Mouse (Mus musculus) yolk sac, embryonic 10.5 days (tissue): ENCODE measurements around the gene Snrpd2.

ENCODE experiments used
- DNase-seq: peaks from one replicate; pipeline ENCODE4 v3.0.0-alpha.2; 2017; ENCODE audit warnings: low spot score

Gene Snrpd2

GRCm38 (mm10) chr7:19149626-19150025 lies at the start of gene Snrpd2:
Snrpd2 (plus strand) TSS chr7:19149722.
- peak; percentile 96 for DNase-seq

DNA sequence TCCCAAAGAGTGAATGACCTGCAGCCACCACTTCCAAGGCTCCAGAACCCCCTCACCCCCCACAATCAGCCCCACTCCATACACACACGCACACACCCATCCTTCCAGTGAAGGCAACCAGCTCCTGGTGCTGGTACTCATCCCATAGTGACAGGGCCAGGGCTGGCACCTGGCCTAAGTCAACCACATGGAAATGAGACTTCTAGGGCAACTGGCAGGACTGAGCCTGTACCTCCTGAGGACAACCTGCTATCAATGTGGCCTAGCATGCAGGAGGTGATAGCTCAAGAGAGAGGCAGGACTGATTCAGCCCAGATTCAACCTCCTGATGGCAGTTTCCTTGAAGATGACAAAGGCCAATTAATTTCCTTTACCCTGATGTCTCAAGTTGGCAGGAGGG lies 49.2 kb upstream of the Snrpd2 start:
- no peak for DNase-seq

DNA sequence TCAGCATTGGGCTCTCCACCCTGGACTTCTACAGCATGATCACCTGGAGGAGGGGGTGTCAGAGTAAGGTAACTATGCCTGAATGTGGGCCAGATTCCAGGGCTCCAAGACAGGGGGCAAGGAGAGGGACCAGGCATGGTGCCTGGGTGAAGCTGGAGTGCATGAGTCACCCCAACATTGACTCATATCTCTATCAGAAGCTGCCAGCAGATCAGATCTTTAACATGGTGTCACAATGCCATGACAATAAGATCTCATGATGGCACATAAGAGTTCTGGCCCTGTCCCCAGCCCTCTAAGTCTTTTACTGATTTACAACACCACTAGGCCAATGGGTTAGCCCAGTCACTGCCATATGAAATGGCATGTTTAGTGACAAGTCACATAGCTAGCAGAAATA lies 45.8 kb upstream of the Snrpd2 start:
- no peak for DNase-seq

DNA sequence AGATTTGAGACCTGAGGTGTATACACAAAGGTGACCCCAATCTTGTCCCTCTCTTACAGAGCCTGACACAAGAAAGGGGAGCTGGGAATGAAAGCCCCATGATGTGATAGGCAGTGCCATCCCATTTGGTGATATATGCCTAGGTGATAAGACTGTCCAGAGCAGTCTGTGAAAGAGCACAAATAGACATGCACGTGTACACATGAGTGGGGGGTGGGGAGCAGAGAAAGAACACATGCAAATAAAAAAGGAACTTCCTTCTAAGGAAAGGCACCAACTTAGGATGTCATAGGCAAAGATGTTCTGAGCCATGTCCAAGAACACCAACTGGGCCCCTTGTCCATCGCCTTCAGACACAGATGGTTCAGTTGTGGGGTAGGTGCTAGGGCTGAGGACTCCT lies 45.0 kb upstream of the Snrpd2 start:
- no peak for DNase-seq

DNA sequence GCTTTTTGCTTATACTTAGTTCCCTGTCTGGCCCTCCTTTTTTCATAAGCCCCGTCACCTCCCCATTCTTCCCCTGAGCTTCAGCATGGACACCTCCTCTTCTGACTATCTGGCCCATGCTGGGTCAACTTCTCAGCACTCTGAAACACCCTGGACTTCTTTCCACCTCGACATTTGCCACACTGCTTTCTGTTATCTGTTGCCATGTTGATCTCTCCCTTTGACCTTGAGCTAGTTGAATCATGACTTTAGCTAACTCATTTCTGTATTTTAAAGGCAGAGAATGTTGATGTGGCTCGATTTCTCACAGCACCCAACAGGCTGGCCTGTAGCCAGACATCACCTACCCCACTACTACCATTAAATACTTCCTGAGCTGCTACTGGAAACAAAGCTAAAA lies 42.1 kb upstream of the Snrpd2 start:
- no peak for DNase-seq

DNA sequence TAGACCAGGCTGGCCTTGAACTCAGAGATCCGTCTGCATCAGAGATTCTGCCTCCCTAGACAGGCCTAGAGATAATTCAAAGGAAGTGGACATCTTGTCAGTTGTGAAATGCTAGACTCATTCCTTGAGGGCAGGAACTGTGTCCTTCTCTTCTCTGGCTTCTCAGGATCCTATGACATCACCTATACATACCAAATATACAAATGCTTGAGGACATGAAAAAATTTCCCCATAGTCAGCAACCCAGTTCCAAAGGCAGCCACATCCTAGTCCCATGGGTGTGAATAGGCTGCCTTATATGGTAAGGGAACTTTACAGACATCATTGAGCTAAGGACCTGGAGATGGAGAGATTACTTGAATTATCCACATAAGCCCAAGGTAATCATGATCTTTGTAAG lies 40.0 kb upstream of the Snrpd2 start:
- no peak for DNase-seq

DNA sequence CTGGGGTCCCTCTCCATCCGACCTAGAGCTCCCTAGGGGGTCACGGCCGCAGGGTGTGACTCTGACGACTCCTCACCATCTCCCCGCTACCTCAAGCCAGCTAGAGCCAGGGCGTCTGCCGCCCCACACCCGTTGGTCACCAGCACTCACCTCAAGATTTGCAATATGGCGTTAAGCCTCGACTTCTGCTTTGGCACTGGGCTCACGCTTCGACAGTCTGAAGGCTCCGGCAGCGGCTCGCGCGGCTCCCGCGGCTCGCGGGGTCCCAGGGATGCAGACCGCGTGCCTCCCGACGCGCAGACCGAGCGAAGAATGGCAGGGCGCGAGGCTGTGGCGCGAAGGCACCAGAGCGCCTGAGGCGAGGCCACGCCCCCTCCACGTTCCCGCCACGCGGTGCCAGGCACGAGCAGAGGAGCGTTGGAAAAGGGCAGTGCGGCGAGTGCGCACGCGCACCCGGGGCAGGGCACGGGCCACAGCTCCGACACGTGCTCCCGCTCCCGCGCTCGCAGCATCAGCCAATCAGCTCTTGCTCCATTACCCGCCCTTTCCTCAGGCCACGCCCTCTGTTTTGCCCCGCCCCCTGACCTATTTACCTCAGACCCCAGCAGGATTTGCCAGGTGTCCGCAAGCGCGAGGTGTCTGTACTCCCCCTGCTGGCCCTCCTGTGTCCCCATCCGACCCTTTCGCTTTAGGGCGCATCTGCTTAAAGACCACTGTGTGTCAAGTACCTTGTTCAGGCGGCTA lies 31.3 kb upstream of the Snrpd2 start, which contains the start of gene Gm4969:
Gene Gm4969 (minus strand): TSS at position 341 of the 744 bp plus-strand sequence.
- peak; percentile 65 for DNase-seq

- no peak for DNase-seq
These were observed 30.4 kb upstream of the Snrpd2 start for GRCm38 (mm10) chr7:19119083-19119482.

- peak; percentile 96 for DNase-seq
These were observed 29.7 kb upstream of the Snrpd2 start, which contains the start of gene Fbxo46 for GRCm38 (mm10) chr7:19119631-19120429. Fbxo46 (plus strand) TSS chr7:19119859.

DNA sequence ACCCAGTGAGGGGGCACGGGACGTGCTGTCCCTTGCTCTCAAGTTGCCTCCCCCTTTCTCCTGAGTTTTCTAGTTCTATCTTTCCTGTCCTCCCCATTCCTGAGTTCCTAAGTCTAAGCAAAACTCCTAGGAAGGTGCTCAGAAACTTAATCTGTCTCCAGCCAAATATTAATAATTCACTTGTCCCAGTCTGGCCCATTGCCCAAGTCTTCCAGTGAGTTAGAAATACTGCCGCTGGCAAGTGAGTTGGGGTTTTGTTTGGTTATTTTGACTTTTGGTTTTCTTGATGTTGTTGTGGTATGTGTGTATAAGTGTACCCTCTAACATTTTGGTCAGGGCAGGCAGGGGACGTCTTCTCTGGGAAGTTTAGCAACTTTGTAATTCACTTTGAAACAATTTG lies 27.8 kb upstream of the Snrpd2 start:
- no peak for DNase-seq

- no peak for DNase-seq
These were observed 24.8 kb upstream of the Snrpd2 start for GRCm38 (mm10) chr7:19124713-19125112.

DNA sequence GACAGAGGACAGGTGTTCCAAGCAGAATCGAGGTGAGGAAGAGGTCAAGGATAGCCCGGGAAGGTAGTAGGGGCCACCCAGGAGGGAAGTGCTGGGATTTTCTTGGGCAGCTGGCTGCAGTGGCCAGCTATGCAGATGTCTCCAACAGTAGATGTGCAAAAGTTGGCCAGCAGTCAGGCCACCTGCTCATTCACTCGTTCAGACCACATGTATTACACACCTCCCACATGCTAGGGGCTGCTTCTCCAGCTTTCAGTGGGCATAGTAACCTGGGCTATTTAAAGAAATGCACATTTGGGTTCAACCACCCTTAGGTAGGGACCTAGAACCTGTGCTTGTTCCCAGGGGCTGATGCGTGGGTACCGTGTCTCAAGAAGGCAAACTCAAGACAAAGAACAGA lies 21.8 kb upstream of the Snrpd2 start:
- DNase-seq = no peak

DNA sequence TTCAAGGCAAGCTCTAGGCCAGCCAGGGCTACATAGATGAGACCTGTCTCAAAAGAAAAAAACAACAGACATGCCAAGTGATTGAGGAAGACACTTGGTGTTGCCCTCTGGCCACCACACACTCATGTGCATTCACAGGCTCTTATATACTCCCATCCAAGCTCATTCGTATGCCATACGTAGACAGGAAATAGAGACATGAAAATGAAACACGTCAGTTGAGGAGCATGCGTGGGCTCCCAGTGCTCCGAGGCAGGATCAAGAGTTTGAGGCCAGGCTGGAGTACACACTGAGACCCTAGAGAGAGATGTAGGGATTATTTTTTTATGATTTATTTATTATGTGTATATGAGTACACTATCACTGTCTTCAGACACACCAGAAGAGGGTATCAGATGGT lies 20.1 kb upstream of the Snrpd2 start:
- no peak for DNase-seq

DNA sequence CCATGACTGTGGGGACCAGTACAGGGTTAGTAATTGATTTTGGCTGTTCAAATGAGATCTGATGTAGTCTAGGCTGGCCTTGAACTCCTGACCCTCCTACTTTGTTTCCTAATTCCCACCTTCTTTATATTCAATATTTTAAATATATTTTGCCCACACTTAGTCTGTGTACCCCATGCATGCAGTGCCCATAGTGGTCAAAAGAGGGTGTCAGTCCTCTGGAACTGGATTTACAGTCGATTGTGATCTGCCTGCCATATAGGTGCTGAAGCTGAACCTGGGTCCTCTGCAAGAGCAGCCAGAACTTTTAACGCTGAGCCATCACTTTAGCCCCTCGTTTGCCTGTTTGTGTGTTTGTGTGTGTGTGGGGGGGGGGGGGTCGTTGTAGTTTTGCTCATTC lies 18.9 kb upstream of the Snrpd2 start:
- no peak for DNase-seq

DNA sequence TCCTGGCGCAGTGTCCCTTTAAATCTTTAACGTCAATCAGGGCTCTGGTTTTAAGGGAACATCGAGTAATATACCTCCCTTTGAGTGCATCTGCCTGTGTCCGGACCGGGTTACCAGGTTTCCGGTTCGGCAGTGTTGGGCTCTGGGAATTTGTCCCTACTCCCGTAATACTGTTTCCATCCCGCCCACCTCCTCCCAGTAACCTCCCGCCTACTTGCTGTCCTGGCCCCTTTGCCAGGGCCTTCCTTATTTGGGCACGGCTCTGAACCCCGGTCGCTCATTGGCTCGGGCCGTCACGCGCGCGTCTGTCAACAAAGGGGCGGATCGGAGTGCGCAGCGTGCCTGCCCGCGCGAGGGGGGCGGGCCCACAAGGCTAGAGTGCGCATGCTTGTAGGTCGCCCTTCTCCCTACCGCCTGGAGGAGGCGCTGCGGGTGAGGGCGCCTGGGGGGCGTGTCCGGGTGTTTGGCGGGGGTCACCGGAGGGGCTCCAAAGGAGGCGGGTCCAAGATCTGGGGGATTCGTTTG lies 18.1 kb upstream of the Snrpd2 start:
- DNase-seq = peak; percentile 98

DNA sequence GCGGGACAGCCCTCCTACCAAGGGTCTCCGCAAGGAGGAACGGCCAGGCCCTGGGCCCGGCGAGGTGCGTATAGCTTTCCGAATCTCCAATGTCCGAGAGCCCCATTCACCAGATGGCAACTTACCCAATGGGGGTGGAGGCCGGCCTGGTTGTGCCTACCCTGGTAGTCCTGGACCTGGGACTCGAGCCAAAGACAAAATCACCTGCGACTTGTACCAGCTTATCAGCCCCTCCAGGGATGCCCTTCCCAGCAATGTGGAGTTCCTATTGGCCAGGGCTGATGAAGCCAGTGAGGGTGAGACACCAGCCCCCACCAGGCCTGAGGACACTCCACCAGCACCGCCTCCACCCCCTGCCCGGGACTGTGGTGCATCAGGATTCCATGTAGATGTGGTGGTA lies 13.4 kb upstream of the Snrpd2 start:
- no peak for DNase-seq

- DNase-seq = no peak
These were observed 12.7 kb upstream of the Snrpd2 start for GRCm38 (mm10) chr7:19136673-19137334.

- DNase-seq = no peak
These were observed 12.1 kb upstream of the Snrpd2 start for GRCm38 (mm10) chr7:19137380-19137779.

- DNase-seq = no peak
These were observed 2.7 kb upstream of the Snrpd2 start for GRCm38 (mm10) chr7:19146793-19147192.

DNA sequence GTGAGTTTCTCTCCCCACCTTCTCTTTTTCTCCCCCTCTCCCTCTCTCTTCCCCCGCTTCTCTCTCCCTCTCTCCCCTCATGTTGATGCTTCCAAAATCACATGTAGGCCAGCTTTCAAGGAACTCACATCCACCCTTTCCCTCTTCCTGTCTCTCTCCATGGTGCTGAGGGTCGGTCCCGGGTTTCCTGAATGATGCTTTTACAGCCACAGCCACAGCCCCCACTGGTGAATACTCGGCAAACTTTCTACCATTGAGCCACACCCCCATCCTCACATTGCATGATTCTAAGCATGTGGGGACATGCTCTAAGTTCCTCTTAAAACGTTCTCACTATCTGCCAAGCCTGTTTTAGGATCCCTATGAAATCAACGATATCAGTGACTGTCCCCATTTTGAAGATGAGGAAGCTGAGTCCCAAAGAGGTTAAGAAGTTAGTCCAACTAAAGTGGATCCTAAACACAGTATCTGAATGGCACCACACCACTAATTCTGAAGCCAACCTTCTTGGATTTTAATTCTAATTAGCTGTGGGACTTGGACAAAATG lies 2.0 kb upstream of the Snrpd2 start:
- no peak for DNase-seq

DNA sequence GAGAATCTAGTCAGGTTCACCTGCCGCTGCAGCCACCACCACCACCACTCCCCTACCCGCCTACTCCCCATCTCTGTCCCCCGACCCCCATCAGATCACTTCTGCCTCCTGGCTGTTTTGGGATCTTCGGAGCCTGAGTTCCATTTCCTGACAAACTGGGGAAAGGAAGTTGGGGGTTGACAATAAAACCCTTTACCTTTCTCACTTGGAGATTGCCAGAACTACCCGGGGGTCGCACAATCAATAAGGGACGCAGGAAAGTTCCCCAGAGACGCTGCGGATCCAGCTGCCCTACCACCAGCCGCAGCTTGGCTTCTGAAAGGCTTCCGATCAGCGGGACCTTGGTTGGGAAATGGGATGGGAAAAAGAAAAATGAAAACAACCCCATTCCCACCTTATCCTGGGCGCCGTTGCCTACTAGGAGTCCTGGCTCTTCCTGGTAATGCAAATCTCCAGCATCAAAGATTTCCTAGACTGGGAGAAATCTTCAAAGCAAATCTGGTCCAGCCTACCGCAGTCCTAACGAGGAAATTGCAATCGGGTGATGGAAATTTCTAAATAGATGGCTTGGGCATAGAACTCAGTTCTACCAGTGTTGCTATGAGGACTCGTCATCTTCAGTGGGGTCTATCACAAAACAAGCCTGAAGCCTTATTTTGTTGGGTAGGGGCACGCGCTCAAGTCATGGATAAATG lies 1.2 kb upstream of the Snrpd2 start:
- no peak for DNase-seq
